Mouse (Mus musculus): ENCODE measurements around the gene Pigk. TPM values are rescaled to one million over a fixed set of nuclear protein-coding genes. Genes with fewer than 3 reads are reported as not detected.

Gene Pigk
- polyA plus RNA-seq, 1 experiment: 4.4 TPM

DNA sequence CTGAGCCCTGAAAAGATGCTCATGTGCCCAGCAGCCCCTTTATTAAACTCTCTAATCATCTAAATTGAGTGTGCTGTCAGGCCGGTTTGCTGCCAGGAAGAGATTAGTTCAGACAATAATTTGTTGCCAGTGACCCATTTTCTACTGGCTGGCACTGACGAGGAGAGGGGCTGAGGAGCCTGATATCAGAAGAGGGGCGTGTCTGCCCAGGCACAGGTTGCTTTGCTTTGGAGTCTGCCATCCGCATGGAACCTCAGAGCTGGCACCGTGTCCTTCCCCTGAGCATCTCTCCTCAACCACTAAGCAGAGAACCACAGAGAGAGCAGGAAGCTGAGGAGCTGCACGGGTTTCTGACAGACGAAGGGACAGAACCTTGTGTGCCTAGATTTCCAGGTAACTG is 174.2 kb downstream of the Pigk start:
- no peak for TF ChIP-seq GATA1 (IDR thresholded peaks at IDR 0.05; ENCODE audit: low read length)

DNA sequence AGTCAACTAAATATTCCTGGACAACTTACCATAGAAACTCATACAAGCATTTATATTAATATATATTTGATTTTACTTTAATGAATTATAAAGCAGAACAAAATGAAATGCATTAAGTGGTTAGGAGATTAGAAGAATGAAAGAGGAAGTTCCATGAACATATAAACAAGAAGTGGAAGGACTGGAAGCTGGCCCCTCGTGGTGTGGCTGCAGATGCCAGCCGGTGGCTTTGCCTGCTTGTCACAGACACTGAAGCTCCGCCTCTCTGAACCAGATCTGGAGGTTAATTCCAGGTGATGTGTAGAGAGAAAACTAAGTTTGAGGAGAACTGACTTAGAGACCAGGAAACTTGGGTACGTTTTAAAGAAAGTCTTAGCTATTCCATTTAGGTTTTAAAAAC is 181.0 kb downstream of the Pigk start:
- TF ChIP-seq GATA1 (IDR thresholded peaks at IDR 0.05; ENCODE audit: low read length): no peak

DNA sequence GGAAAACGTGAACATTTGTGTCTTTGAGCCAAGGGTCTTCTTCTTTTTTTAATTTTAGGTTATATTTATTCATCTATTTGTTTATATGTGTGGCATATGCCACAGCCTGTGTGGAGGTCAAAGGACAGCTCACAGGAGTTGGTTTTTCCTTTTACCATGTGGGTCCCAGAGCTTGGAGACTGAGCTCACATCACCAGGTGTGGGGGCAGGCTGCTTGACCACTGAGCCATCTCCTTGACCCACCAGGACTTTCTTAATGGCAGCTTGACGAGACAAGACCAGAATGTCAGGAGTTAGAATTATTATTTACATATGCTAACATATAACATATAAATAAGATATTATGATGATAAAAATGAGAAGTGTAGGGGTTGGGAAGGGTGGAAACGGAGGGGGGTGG is 182.2 kb downstream of the Pigk start:
- no peak for TF ChIP-seq GATA1 (IDR thresholded peaks at IDR 0.05; ENCODE audit: low read length)

- no peak for TF ChIP-seq GATA1 (IDR thresholded peaks at IDR 0.05; ENCODE audit: low read length)
Observed at GRCm38 (mm10) chr3:152897196-152897595, 183.3 kb downstream of the Pigk start.

DNA sequence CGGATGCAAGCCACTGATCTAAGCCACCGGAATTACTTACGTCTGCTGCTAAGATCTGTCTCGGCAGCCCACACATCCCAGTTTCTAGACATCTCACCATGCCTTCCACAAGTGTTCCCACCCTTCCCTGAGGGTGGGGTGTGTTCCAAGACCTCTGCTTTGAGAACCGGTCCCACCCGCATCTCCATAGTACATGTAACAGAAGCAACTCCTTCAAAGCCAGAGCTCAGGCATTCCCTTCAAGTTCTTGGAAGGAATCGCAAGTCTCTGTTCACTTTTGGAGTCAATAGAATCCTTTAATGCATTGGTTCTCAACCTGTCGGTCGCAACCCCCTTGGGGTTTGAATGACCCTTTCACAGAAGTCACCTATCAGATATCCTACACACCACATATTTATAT is 185.0 kb downstream of the Pigk start:
- TF ChIP-seq GATA1 (IDR thresholded peaks at IDR 0.05; ENCODE audit: low read length): no peak

- no peak for TF ChIP-seq GATA1 (IDR thresholded peaks at IDR 0.05; ENCODE audit: low read length)
Observed at GRCm38 (mm10) chr3:152905026-152905425, 191.1 kb downstream of the Pigk start.

GRCm38 (mm10) chr3:152905800-152906199 is 191.9 kb downstream of the Pigk start:
- TF ChIP-seq GATA1 (IDR thresholded peaks at IDR 0.05; ENCODE audit: low read length): no peak

DNA sequence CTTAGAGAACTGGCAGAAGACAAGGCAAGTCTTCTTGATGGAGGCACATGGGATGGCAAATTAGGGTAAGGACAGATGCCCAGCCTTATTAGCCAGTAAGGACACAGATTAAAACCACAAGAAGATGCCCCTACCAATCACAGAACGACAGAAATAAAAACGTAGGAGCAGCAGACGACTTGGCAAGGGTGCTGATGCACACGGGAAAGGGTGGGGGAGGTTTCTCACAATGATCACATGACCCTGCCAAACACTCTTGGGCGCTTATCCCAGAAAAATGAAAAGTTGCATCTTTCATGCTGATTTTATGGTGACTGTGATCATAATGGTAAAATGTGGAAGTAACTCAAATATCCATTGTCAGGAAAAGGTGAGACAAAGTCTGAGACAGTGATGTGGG is 193.2 kb downstream of the Pigk start:
- TF ChIP-seq GATA1 (IDR thresholded peaks at IDR 0.05; ENCODE audit: low read length): no peak

DNA sequence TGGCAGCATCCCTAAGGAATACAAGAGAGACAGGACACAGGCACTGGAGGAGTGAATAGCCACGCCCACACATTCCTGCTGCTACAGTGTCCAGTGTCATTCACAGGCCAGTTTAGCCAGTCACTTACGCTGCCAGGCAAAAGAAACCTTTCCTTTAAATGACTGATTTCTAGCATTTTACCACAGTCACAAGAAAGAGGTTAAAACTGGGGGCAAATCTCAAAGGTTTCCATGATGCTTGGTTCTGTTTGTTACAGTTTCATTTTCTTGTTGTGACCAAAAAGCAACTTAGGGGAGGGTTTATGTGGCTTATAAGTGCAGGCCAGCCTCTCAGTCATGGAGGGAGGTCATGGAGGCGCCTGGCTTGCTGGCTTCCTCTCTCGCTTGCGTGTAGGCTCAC is 193.8 kb downstream of the Pigk start:
- TF ChIP-seq GATA1 (IDR thresholded peaks at IDR 0.05; ENCODE audit: low read length): no peak

DNA sequence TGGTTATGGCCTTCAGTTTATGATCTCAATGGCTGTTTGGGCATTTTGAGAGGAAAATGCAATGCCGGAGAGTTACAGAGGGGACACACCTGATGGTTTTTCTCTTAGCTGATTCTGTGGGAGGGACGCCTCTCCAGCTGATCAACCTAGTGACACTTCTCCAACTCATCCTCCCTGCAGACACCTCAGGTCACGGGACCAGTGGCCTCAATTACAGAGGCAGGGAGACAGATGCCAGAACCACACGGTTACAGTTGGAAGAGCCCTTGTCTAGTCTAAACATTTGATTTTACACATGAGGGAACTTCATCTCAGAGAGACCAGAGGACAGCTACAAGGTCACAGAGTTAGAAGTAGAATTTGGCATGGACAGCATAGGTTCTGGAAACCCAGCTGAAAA is 197.7 kb downstream of the Pigk start:
- TF ChIP-seq GATA1 (IDR thresholded peaks at IDR 0.05; ENCODE audit: low read length): no peak

DNA sequence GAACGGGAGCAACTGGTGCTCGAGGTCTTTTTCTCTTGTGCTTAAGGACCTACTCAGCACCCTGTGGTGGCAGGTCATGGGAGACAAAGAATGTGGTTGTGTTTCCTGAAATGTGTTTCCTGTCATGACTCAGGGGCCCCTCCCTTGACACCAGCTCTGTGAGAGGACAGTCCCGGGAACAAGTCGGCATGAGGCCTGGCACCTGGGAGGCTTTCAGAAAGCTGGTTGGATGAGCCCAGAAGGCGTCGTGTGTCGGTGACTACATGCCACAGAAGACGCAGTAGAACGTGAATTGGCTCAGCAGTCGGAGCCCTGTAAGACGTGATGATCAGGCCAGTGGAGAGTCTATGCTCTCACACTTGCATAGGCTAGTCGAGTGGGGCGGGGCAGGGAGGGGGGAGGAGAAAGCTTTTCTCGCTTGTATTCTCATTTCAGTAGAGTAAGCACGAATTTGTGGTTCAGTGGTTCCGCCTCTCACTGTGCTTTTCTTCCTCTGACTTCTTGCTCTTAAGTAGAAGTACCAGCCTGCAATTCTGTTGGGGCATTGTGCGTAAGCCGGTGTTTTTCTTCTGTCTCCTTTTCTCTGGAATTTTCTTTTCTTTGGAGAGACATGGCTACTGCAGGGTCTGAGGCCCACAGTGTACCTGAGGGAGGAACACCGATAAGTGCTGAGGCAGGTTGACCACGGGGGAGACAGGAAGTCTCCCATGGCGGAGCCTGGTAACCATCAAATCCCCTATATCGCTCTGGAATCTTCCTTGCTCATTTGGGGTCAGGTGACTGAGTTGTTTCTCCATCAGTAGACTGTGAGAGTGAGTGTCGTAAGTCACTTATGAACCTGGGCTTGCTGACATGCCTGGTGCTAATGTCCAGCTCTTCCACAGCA is 198.6 kb downstream of the Pigk start:
- no peak for TF ChIP-seq GATA1 (IDR thresholded peaks at IDR 0.05; ENCODE audit: low read length)

DNA sequence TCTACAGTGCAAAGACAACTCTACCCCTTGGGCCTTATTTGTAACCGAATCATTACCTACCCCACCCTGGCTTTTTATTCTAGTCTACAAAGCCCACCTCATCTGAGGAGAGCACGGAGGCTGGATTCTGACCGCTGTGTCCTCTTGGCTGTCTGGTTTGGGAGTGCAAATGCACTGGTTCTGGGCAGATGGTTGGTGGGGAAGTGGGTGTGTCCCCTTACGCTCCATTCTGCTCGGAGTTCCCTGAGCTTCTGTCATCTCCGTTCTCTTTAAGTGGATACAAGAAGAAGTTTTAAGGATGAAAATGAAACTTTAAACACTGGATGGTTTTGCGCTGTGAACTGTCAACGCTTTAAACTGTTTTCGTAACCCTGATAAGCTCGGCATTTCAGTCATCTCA is 199.2 kb downstream of the Pigk start:
- no peak for TF ChIP-seq GATA1 (IDR thresholded peaks at IDR 0.05; ENCODE audit: low read length)

DNA sequence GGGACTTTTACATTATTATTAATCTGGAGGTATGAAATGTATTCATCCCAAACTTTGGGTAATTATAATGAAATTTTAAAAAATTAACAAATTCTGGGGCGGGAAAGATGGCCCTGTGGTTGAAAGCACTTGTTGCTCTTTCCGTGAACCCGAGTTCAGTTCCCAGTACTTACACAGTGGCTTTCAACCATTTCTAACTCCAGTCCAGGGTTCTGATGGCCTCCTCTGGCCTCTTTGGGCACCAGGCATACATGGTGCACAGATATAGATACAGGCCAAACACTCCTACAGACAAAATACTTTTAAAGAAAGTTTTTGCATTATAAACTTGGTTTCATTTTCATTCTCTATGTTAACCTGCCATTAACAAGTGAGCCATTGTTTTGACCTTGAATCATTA is 199.7 kb downstream of the Pigk start:
- TF ChIP-seq GATA1 (IDR thresholded peaks at IDR 0.05; ENCODE audit: low read length): no peak

DNA sequence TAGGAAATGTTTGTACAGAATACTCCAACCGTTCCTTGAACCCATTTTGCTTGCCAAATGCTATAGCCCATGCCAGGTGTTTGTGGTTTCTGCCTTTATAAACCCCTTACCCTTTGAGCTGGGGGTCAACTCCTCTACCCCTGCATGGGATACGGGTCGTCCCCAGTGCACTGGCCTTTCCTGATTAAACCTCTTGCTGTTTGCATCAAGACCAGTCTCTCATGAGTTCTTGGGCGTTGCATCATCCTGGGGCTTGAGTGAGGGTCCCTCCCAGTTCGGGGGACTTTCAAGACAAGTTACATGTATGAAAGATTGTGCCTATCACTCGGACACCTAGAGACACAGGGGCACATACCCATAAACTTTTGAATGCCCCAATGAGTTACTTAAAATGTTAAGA is 200.5 kb downstream of the Pigk start:
- TF ChIP-seq GATA1 (IDR thresholded peaks at IDR 0.05; ENCODE audit: low read length): no peak

GRCm38 (mm10) chr3:152917579-152917978 is 203.7 kb downstream of the Pigk start:
- no peak for TF ChIP-seq GATA1 (IDR thresholded peaks at IDR 0.05; ENCODE audit: low read length)

GRCm38 (mm10) chr3:152919101-152919500 is 205.2 kb downstream of the Pigk start:
- no peak for TF ChIP-seq GATA1 (IDR thresholded peaks at IDR 0.05; ENCODE audit: low read length)

- TF ChIP-seq GATA1 (IDR thresholded peaks at IDR 0.05; ENCODE audit: low read length): no peak
Observed at GRCm38 (mm10) chr3:152920365-152920764, 206.5 kb downstream of the Pigk start.

Measured in G1E-ER4 (cell line).